Mouse (Mus musculus) ZHBTc4 (cell line): ENCODE results near the gene Catsperg1.
"Not testable (repeated sequence)": the region's sequence is repeated elsewhere in the genome, so short reads cannot be mapped to it uniquely, and the experiment has no call there.

Experiments used
- DNase-seq: peaks from one replicate; pipeline ENCODE4 v3.0.0-alpha.2; 2011; ENCODE audit warnings: low read depth, low spot score

The Catsperg1 gene

DNA sequence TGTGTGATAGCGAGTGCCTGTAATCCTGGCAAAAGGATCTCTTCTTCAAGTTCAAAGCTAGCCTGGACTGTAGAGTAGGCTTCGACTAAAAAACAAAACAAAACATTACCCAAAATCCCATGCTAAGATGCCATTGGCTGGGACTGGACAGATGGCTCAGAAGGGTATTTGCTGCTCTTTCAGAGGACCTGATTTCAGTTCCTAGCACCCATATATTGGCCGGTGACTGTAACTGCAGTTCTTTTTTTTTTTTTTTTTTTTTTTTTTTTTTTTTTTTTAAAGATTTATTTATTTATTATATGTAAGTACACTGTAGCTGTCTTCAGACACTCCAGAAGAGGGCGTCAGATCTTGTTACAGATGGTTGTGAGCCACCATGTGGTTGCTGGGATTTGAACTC, 74.6 kb downstream of the Catsperg1 start:
- not testable (repeated sequence) for DNase-seq

DNA sequence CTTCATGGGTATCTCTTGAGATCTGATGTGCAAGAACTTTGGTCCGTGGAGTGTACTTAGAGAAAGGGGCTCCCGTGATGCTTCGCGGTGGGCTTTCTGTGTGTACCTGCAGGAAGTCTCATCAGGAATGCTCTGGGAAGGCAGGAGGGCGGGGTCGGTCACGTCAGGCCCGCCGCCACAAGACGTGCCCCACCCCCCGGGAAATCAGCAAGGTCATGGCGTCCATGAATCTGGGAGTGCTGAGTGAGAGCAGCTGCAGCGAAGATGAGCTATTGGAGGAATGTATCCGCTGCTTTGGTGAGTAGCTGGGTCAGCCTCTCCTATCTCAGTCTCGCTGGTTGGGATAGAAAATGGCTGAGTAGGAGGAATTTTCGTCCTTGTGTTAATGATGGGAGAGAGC, 76.4 kb downstream of the Catsperg1 start:
- peak; percentile 95 for DNase-seq

GRCm38 (mm10) chr7:29134693-29135386, 79.0 kb downstream of the Catsperg1 start, which contains the start of gene Rasgrp4:
Rasgrp4 (plus strand) TSS chr7:29134851.
- DNase-seq = peak; percentile 41

DNA sequence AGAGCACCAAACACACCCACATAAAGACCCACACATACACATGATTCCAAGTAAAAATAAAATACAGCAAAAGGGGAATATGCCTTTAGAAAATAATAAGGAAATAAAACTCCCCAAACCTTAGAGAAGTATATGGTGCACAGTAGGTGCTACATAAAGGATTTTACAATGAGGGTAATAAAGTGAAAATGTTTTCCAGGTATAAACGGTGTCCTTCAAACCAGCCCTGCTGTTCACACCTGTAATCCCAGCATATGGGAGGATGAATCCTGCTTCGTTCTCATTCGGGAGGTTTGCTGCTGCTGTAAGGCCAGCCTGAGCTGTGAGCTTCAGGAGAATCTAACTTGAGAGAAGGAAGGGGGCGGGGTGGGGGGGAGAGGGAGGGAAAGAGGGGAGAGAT, 79.6 kb downstream of the Catsperg1 start:
- no peak for DNase-seq
